20 mouse cellular contexts compared by ENCODE assay signal in the genomic region with DNA sequence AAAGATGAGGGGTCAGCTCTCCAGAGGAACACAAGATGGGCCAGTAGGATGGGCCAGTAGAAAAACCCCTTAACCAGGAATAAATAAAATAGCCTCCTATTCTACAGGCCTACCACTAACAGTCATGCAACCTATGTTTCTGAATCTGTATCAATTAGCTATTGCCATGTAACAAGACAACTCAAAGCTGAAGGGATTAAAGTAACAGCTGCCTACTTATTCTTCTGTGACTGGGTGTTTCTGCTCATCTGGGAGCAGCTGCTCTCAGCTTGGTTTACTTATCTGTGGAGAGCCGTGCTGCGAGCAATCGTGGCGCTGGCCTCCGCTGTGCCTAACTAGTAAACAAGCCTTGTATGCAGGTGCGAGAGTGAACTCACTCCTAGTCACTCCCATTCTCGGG.
"Had no signal": no experiment of that assay in that cellular context is flagged by ENCODE, and none has a peak within 500 bp of the region (broad histone marks: within the 10 kb centered on the region; RNA-seq: fewer than 3 reads in every experiment).

No protein-coding gene starts in this region.

- H3K4me2 ChIP-seq: liver, embryonic 15.5 days; lung, embryonic 15.5 days; midbrain, embryonic 12.5 days had no signal

- H3K27ac ChIP-seq: liver, embryonic 15.5 days; lung, embryonic 15.5 days; macrophage had no signal

- DNase-seq: liver, postnatal 0 days; lung, adult 2 months; lung, postnatal 14 days; lung, postnatal 36 days; retina, postnatal 1 day; right cerebral cortex, adult 18-20 months; right cerebral cortex, postnatal 25 days; right cerebral cortex, postnatal 4 days; spleen, adult 18-20 months; thymus, adult 18-20 months; thymus, postnatal 14 days; thymus, postnatal 36 days had no signal

- H3K4me1 ChIP-seq: liver, embryonic 15.5 days; megakaryocyte, embryonic 14.5 days had no signal

- H3K4me3 ChIP-seq: liver, embryonic 15.5 days; lung, embryonic 15.5 days; megakaryocyte, embryonic 14.5 days; midbrain, embryonic 12.5 days; midbrain, embryonic 15.5 days; neural tube, embryonic 13.5 days had no signal

- ATAC-seq: liver, postnatal 0 days; lung, postnatal 0 days had no signal

- H3K9me3 ChIP-seq: liver, embryonic 15.5 days; lung, embryonic 15.5 days; midbrain, embryonic 12.5 days; midbrain, embryonic 15.5 days had no signal

- H3K36me3 ChIP-seq: liver, embryonic 15.5 days; lung, embryonic 15.5 days; midbrain, embryonic 12.5 days; midbrain, embryonic 15.5 days; neural tube, embryonic 13.5 days had no signal

- H3K27me3 ChIP-seq: lung, embryonic 15.5 days; midbrain, embryonic 15.5 days; neural tube, embryonic 13.5 days had no signal

- H3K9ac ChIP-seq: liver, embryonic 15.5 days; liver, postnatal 0 days; lung, embryonic 15.5 days; midbrain, embryonic 12.5 days; midbrain, embryonic 15.5 days had no signal
